Comparison of ENCODE assay signal across 9 mouse cellular contexts in the genomic region with DNA sequence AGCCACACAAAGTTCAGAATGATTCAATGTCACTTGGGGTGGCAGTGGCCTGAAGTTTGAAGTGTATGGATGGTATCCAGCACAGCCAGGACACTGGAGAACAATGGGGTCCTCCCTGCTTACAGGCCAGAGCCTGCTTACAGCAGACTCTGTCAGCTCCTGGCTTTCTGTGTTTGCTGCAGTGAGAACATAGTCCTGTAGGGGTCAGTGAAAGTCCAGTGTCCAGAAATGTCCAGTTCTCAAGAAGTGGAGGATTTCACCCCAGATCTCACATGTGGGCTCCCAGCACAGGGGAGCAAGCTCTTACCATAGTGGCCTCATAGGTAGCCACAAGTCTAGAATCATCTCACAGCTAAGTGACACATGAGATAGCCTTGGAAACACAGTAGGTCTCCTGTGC. TPM values are rescaled to one million over a fixed set of nuclear protein-coding genes. Genes with fewer than 3 reads are reported as not detected.
DNase-seq lines count a peak whose midpoint lies in the region; ATAC-seq and TF ChIP-seq lines count a peak whose summit lies in the region.
"Had no signal": no experiment of that assay in that cellular context is flagged by ENCODE, and none has a peak within 500 bp of the region (broad histone marks: within the 10 kb centered on the region; RNA-seq: fewer than 3 reads in every experiment).

No protein-coding gene starts in this region.

- H3K4me1 ChIP-seq in bone marrow, adult 2 months (ENCODE audit: control insufficient read depth, insufficient read depth, low read length) = no peaks in the 10 kb centered on the region; the same call in 1 of the 2 replicates
- peaks cover 22% of the 10 kb centered on the region for H3K4me1 ChIP-seq in heart, embryonic 12.5 days (replicated peaks)
- peaks cover 34% of the 10 kb centered on the region for H3K4me1 ChIP-seq in kidney, embryonic 16.5 days (ENCODE audit: insufficient read depth, low read length)

- TF ChIP-seq CTCF in bone marrow, adult 2 months (IDR thresholded peaks at IDR 0.05; ENCODE audit: control insufficient read depth, insufficient read depth, low read length) = peak; percentile 34; the same call in 1 of the 2 replicates

- no peaks in the 10 kb centered on the region for H3K36me3 ChIP-seq in heart, embryonic 12.5 days
- no peaks in the 10 kb centered on the region for H3K36me3 ChIP-seq in kidney, embryonic 16.5 days (ENCODE audit: insufficient read depth, low read length)
- H3K36me3 ChIP-seq: limb, embryonic 15.5 days had no signal

- H3K4me3 ChIP-seq in bone marrow, adult 2 months (replicated peaks; ENCODE audit: control insufficient read depth, low read depth, low read length) = no peak overlapping the region
- H3K4me3 ChIP-seq in heart, embryonic 12.5 days = no peak overlapping the region
- H3K4me3 ChIP-seq in kidney, embryonic 16.5 days (ENCODE audit: low read length) = no peak overlapping the region
- H3K4me3 ChIP-seq: limb, embryonic 15.5 days had no signal

- DNase-seq in left cerebral cortex, postnatal 4 days = peak; percentile 50
- no peak for DNase-seq in left cerebral cortex, adult 11 months (ENCODE audit: low spot score)
- no peak for DNase-seq in testis, postnatal 10 days (ENCODE audit: low spot score)
- no peak for DNase-seq in adrenal gland, postnatal 10 days

- H3K27ac ChIP-seq in bone marrow, adult 2 months (ENCODE audit: control insufficient read depth, insufficient read depth, low read depth, low read length, poor library complexity) = no peak overlapping the region
- peak overlapping the region; percentile 35; the same call in 1 of the 2 replicates for H3K27ac ChIP-seq in heart, embryonic 12.5 days (ENCODE audit: poor library complexity, severe bottlenecking)
- H3K27ac ChIP-seq in kidney, embryonic 16.5 days (ENCODE audit: low read length) = no peak overlapping the region
- H3K27ac ChIP-seq: limb, embryonic 15.5 days had no signal

- H3K9ac ChIP-seq in heart, embryonic 12.5 days = no peak overlapping the region
- H3K9ac ChIP-seq in kidney, embryonic 16.5 days (replicated peaks; ENCODE audit: low read length) = peak overlapping the region; percentile 18; the same call in 1 of the 2 replicates
- H3K9ac ChIP-seq: limb, embryonic 15.5 days had no signal

- H3K9me3 ChIP-seq in heart, embryonic 12.5 days (replicated peaks) = peaks cover 5% of the 10 kb centered on the region; the same call in 1 of the 2 replicates
- peaks cover 5% of the 10 kb centered on the region; the same call in 1 of the 2 replicates for H3K9me3 ChIP-seq in kidney, embryonic 16.5 days (ENCODE audit: low read length)
- H3K9me3 ChIP-seq: limb, embryonic 15.5 days had no signal

- no peak overlapping the region for H3K4me2 ChIP-seq in heart, embryonic 12.5 days
- no peak overlapping the region for H3K4me2 ChIP-seq in kidney, embryonic 16.5 days (replicated peaks; ENCODE audit: low read depth, low read length)
- H3K4me2 ChIP-seq: limb, embryonic 15.5 days had no signal

- no peak for ATAC-seq in heart, embryonic 12.5 days (ENCODE audit: insufficient number of reproducible peaks, low FRiP score)
- ATAC-seq in kidney, embryonic 16.5 days (ENCODE audit: low FRiP score, low TSS enrichment) = peak; percentile 54
- 0 out of 2 replicates have a peak, but pooled peaks have one; percentile 15 for ATAC-seq in neutrophil, adult 5-6 weeks (ENCODE audit: extremely low read depth, insufficient number of reproducible peaks, low FRiP score, poor library complexity, severe bottlenecking)

- no peak for TF ChIP-seq POLR2A in bone marrow, adult 2 months (IDR thresholded peaks at IDR 0.05; ENCODE audit: borderline replicate concordance, control insufficient read depth, low read depth, low read length)

- intact Hi-C loops in left cerebral cortex, postnatal 4 days (cut with DNase I) = loop anchor here (5.0 kb wide), 3 partner anchors 98 to 338 kb away; no protein-coding TSS in a partner anchor

- no peaks in the 10 kb centered on the region for H3K27me3 ChIP-seq in heart, embryonic 12.5 days (replicated peaks)
- no peaks in the 10 kb centered on the region for H3K27me3 ChIP-seq in kidney, embryonic 16.5 days (ENCODE audit: insufficient read depth, low read length)
- H3K27me3 ChIP-seq: limb, embryonic 15.5 days had no signal

RNA-seq across cellular contexts. Expression of a gene that starts 40.4 kb away (rescaled TPM):
- 10 to 100 TPM; 60.0 to 63.7 TPM for total RNA-seq in left cerebral cortex, postnatal 4 days (2021)
- 5.4 and 9.9 TPM in 2 replicates for polyA plus RNA-seq in bone marrow, adult 2 months (2011; ENCODE audit: insufficient read depth, insufficient read length, low replicate concordance, missing spikeins)
- 74.3 and 76.4 TPM in 2 replicates for polyA plus RNA-seq in heart, embryonic 12.5 days (2016; fragmentation: Nextera tagmentation; extraction: Ambion mirVana)
- polyA plus RNA-seq in kidney, embryonic 16.5 days (2015; fragmentation: Nextera tagmentation; extraction: Ambion mirVana) = 114 and 123 TPM in 2 replicates
- 73.7 and 82.9 TPM in 2 replicates for total RNA-seq in neutrophil, adult 5-6 weeks (2017)
- 10 to 100 TPM; 82.4 to 93.1 TPM for total RNA-seq in adrenal gland, postnatal 10 days (2021)
